Mouse (Mus musculus): ENCODE data around the gene Lfng. TPM values are rescaled to one million over a fixed set of nuclear protein-coding genes. Genes with fewer than 3 reads are reported as not detected.
A peak's percentile ranks its signal among the peaks of the same experiment; 100 is the strongest.

Lfng gene
- polyA plus RNA-seq, 1 experiment from 2014 or later, result 11.4 TPM

DNA sequence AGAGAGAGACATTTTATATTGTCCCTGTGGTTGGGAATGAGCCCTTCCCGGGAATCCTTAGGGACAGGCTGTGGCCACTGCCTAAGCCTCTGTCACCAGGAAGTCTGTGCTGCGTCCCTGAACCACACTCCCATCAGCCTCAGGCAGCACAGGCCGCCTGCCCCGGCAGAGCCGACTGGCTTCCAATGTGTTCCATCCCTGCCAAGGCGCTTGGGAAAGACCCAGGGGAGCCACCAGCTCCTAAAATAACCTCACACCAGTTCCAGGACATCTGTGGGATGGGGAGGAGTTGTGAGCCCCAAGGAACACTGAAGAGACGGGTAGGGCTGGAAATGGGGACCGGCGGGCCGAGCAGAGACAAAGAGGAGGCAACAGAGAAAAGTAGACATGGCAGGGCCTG lies 35.4 kb upstream of the Lfng start:
- 41% methylated on average over 10 of the region's 10 CpGs for WGBS
- no peak for TF ChIP-seq EP300 (optimal IDR thresholded peaks at IDR 0.05)
- H3K36me3 ChIP-seq (ENCODE audit: control insufficient read depth, insufficient read depth, low read length), result no peaks in the 10 kb centered on the region
- no peaks in the 10 kb centered on the region for H3K4me1 ChIP-seq (replicated peaks; ENCODE audit: control insufficient read depth, insufficient read depth)
- no peak for ATAC-seq (ENCODE audit: low FRiP score, low TSS enrichment)
- H3K9ac ChIP-seq (ENCODE audit: low read length), result no peak overlapping the region
- no peaks in the 10 kb centered on the region for H3K9me3 ChIP-seq (ENCODE audit: control insufficient read depth, low read length)
- H3K4me3 ChIP-seq (ENCODE audit: low read depth, low read length), result no peak overlapping the region
- no peak for DNase-seq (ENCODE audit: low spot score)
- H3K27me3 ChIP-seq (ENCODE audit: control insufficient read depth, insufficient read depth, low read length), result no peaks in the 10 kb centered on the region
- H3K4me2 ChIP-seq (replicated peaks; ENCODE audit: low read depth), result no peak overlapping the region
- H3K27ac ChIP-seq (replicated peaks), result no peak overlapping the region; the same call in 1 of the 2 replicates

DNA sequence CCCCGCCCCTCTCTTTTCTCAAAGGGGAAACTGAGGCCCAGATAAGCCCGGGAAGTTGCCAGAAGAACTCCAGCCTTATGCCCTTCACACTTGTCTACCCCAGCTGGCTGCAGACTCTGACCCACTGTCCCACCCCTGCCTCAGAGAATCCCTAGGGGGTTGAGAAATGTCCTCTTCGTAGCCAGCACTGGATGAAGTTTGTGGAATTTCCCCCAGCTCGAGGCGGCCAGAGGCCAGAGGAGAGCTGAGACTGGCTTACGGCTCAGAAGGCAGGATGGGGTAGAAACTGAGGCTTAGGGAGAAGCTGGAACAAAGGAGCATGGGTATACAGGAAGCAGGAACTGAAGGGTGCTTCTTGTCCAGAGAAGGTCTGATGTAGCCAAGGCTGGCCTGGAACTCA lies 34.5 kb upstream of the Lfng start:
- 53% methylated on average over 6 of the region's 6 CpGs for WGBS
- no peaks in the 10 kb centered on the region for H3K4me1 ChIP-seq (replicated peaks; ENCODE audit: control insufficient read depth, insufficient read depth)

DNA sequence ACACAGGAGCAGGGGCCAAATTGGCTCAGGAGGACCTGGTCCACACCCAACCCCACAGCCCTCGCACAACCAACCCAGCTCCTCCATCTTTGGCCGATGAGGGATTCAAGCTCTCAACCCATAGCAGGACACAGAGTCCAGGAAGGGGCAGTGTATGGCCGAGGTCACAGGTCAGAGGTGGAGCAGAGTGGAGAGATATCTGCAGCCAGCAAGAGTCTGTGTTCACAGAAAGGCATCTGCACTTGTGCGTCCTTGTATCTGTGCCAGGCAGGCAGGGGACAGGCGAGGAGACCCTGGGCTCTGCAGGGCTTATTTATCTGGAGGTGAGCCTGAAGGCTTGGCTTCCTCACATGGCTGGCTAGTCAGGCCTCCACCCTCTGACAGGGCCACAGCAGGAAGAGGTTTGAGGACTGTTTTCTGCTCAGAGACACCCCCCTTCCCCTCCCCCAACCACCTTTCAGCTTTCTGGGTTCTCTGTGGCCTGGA lies 31.7 kb upstream of the Lfng start:
- 58% methylated on average over 5 of the region's 5 CpGs for WGBS
- no peaks in the 10 kb centered on the region for H3K27me3 ChIP-seq (ENCODE audit: control insufficient read depth, insufficient read depth, low read length)
- no peak overlapping the region for H3K27ac ChIP-seq (replicated peaks)
- no peak for ATAC-seq (ENCODE audit: low FRiP score, low TSS enrichment)
- no peak overlapping the region for H3K4me3 ChIP-seq (ENCODE audit: low read depth, low read length)
- no peak overlapping the region for H3K4me2 ChIP-seq (replicated peaks; ENCODE audit: low read depth)
- DNase-seq (ENCODE audit: low spot score), result no peak
- H3K4me1 ChIP-seq (replicated peaks; ENCODE audit: control insufficient read depth, insufficient read depth), result no peaks in the 10 kb centered on the region
- no peaks in the 10 kb centered on the region for H3K36me3 ChIP-seq (ENCODE audit: control insufficient read depth, insufficient read depth, low read length)
- no peaks in the 10 kb centered on the region for H3K9me3 ChIP-seq (ENCODE audit: control insufficient read depth, low read length)
- no peak overlapping the region for H3K9ac ChIP-seq (ENCODE audit: low read length)
- TF ChIP-seq EP300 (optimal IDR thresholded peaks at IDR 0.05), result no peak
- TF ChIP-seq CTCF (IDR thresholded peaks at IDR 0.05; ENCODE audit: low read depth), result no peak

More for the DNA sequence above, 34.5 kb upstream of the Lfng start:
- H3K4me2 ChIP-seq (replicated peaks; ENCODE audit: low read depth), result no peak overlapping the region
- H3K9me3 ChIP-seq (ENCODE audit: control insufficient read depth, low read length), result no peaks in the 10 kb centered on the region
- no peak overlapping the region for H3K9ac ChIP-seq (ENCODE audit: low read length)
- TF ChIP-seq CTCF (IDR thresholded peaks at IDR 0.05; ENCODE audit: low read depth) (no peak), EP300 (optimal IDR thresholded peaks at IDR 0.05) (no peak)
- no peaks in the 10 kb centered on the region for H3K36me3 ChIP-seq (ENCODE audit: control insufficient read depth, insufficient read depth, low read length)
- H3K4me3 ChIP-seq (ENCODE audit: low read depth, low read length), result no peak overlapping the region
- ATAC-seq (ENCODE audit: low FRiP score, low TSS enrichment) (no peak), DNase-seq (ENCODE audit: low spot score) (no peak)
- H3K27me3 ChIP-seq (ENCODE audit: control insufficient read depth, insufficient read depth, low read length), result no peaks in the 10 kb centered on the region
- no peak overlapping the region for H3K27ac ChIP-seq (replicated peaks)

DNA sequence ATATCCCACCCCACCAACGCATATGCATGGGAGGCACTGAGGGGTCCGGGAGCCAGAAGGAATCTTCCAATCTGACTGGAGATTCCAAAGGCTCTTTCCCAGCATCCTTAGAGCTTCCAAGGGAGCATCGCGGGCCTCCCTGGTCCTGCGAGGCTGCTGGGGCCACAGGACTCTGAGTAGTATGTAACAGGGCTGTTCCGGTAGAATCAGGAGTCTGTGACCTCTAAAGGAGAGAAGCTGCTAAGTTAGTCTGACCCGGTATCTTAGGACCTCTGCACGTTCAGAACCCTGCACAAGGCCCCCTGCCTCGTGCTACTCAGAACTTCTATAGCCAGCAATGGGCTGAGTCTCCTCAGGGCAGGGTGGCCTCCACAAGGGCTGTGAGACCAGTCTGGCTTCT lies 27.9 kb upstream of the Lfng start:
- 50% methylated on average over 9 of the region's 9 CpGs for WGBS
- H3K36me3 ChIP-seq (ENCODE audit: control insufficient read depth, insufficient read depth, low read length), result no peaks in the 10 kb centered on the region
- no peak overlapping the region for H3K4me3 ChIP-seq (ENCODE audit: low read depth, low read length)
- H3K4me1 ChIP-seq (replicated peaks; ENCODE audit: control insufficient read depth, insufficient read depth), result no peaks in the 10 kb centered on the region
- TF ChIP-seq CTCF (IDR thresholded peaks at IDR 0.05; ENCODE audit: low read depth), result no peak
- no peak for TF ChIP-seq EP300 (optimal IDR thresholded peaks at IDR 0.05)
- H3K27ac ChIP-seq (replicated peaks), result no peak overlapping the region
- DNase-seq (ENCODE audit: low spot score) (no peak), ATAC-seq (ENCODE audit: low FRiP score, low TSS enrichment) (no peak)
- no peaks in the 10 kb centered on the region for H3K9me3 ChIP-seq (ENCODE audit: control insufficient read depth, low read length)
- no peak overlapping the region for H3K4me2 ChIP-seq (replicated peaks; ENCODE audit: low read depth)
- H3K27me3 ChIP-seq (ENCODE audit: control insufficient read depth, insufficient read depth, low read length), result no peaks in the 10 kb centered on the region
- no peak overlapping the region for H3K9ac ChIP-seq (ENCODE audit: low read length)

DNA sequence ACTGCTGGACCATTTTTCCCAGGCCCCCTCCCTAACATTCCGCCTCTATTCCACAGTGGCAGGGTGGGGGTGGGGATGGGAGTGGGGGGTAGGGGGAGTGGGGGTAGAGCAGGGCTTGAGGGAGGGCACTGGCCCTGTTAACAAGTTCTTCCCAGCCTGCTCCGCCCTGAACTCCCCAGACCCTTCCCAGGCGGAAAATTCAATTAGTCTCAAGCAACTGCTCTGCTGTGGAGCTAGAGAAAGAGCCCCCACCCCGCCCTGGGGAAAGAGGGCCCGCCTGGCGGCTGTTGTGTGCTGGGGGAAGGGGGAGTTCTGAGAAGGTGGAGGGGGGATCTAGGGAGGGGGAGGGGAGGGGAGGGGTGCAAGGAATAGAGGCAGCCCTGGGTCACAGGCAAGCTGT lies 27.3 kb upstream of the Lfng start:
- H3K4me2 ChIP-seq (replicated peaks; ENCODE audit: low read depth), result no peak overlapping the region
- ATAC-seq (ENCODE audit: low FRiP score, low TSS enrichment) (peak; percentile 40; the same call in 1 of the 2 replicates), DNase-seq (ENCODE audit: low spot score) (no peak)
- H3K27me3 ChIP-seq (ENCODE audit: control insufficient read depth, insufficient read depth, low read length), result no peaks in the 10 kb centered on the region
- no peak overlapping the region for H3K9ac ChIP-seq (ENCODE audit: low read length)
- H3K36me3 ChIP-seq (ENCODE audit: control insufficient read depth, insufficient read depth, low read length), result no peaks in the 10 kb centered on the region
- H3K4me1 ChIP-seq (replicated peaks; ENCODE audit: control insufficient read depth, insufficient read depth), result no peaks in the 10 kb centered on the region
- WGBS, result 49% methylated on average over 6 of the region's 6 CpGs
- H3K27ac ChIP-seq (replicated peaks), result no peak overlapping the region
- H3K9me3 ChIP-seq (ENCODE audit: control insufficient read depth, low read length), result no peaks in the 10 kb centered on the region
- H3K4me3 ChIP-seq (ENCODE audit: low read depth, low read length), result no peak overlapping the region
- TF ChIP-seq EP300 (optimal IDR thresholded peaks at IDR 0.05) (no peak), CTCF (IDR thresholded peaks at IDR 0.05; ENCODE audit: low read depth) (no peak)

DNA sequence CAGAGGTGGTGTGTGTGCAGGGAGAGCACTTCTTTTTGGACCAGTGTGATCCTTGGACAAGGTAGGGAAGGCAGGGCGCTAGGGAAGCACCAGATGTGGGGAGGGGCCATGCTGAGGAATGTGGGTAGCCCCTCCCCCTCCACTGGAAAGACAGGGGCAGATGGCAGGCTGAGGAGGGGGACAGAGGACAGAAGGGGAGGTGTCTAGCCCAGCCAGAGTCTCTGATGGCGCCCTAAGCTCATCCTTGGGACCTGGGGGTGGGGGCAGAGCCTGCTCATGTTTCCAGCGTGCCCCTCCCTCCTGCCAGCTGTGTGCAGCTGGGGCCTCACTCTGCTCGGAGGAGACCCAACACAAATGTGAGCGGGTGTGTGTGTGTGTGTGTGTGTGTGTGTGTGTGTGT lies 25.6 kb upstream of the Lfng start:
- no peak for TF ChIP-seq EP300 (optimal IDR thresholded peaks at IDR 0.05)
- TF ChIP-seq CTCF (IDR thresholded peaks at IDR 0.05; ENCODE audit: low read depth), result no peak
- H3K27ac ChIP-seq (replicated peaks), result no peak overlapping the region
- no peaks in the 10 kb centered on the region for H3K36me3 ChIP-seq (ENCODE audit: control insufficient read depth, insufficient read depth, low read length)
- WGBS, result 16% methylated on average over 5 of the region's 5 CpGs
- H3K9me3 ChIP-seq (ENCODE audit: control insufficient read depth, low read length), result no peaks in the 10 kb centered on the region
- H3K4me1 ChIP-seq (replicated peaks; ENCODE audit: control insufficient read depth, insufficient read depth), result no peaks in the 10 kb centered on the region
- no peaks in the 10 kb centered on the region for H3K27me3 ChIP-seq (ENCODE audit: control insufficient read depth, insufficient read depth, low read length)
- no peak overlapping the region for H3K9ac ChIP-seq (ENCODE audit: low read length)
- ATAC-seq (ENCODE audit: low FRiP score, low TSS enrichment) (peak; percentile 55; the same call in 1 of the 2 replicates), DNase-seq (ENCODE audit: low spot score) (no peak)
- no peak overlapping the region for H3K4me3 ChIP-seq (ENCODE audit: low read depth, low read length)
- H3K4me2 ChIP-seq (replicated peaks; ENCODE audit: low read depth), result no peak overlapping the region
